Mouse (Mus musculus) brain, embryonic 14.5 days (tissue): ENCODE results near the gene Jund.

Source experiments
- CTCF ChIP-seq: fragments of 200-500 bp; IDR thresholded peaks from 2 replicates; pipeline ENCODE4 v1.5.1; 2012; ENCODE audit warnings: inconsistent platforms, mild to moderate bottlenecking, moderate library complexity, borderline replicate concordance; ENCODE audit not compliant: insufficient read depth, insufficient read length; ENCODE audit errors: extremely low read depth
- POLR2A ChIP-seq: fragments of 200-500 bp; IDR thresholded peaks from 2 replicates; pipeline ENCODE4 v1.6.1; 2012; ENCODE audit warnings: mild to moderate bottlenecking, inconsistent platforms, borderline replicate concordance; ENCODE audit not compliant: poor library complexity, insufficient read depth, insufficient read length, severe bottlenecking; ENCODE audit errors: extremely low read depth

- TF ChIP-seq POLR2A: no peak
- no peak for TF ChIP-seq CTCF
Observed at GRCm38 (mm10) chr8:70742981-70743655, 44.4 kb downstream of the Jund start.
